Mouse (Mus musculus): ENCODE data around the gene Hdac1.

The Hdac1 gene

GRCm38 (mm10) chr4:129510723-129511412, 31.6 kb downstream of the Hdac1 start:
- no peak for DNase-seq (ENCODE audit: low spot score)

GRCm38 (mm10) chr4:129509650-129510049, 32.9 kb downstream of the Hdac1 start:
- DNase-seq (ENCODE audit: low spot score) = no peak

GRCm38 (mm10) chr4:129508834-129509600, 33.5 kb downstream of the Hdac1 start:
- DNase-seq (ENCODE audit: low spot score) = no peak

GRCm38 (mm10) chr4:129508237-129508515, 34.3 kb downstream of the Hdac1 start:
- no peak for DNase-seq (ENCODE audit: low spot score)

- no peak for DNase-seq (ENCODE audit: low spot score)
Measured at GRCm38 (mm10) chr4:129507434-129508236, 34.9 kb downstream of the Hdac1 start.

- no peak for DNase-seq (ENCODE audit: low spot score)
Measured at GRCm38 (mm10) chr4:129505511-129505910, 37.0 kb downstream of the Hdac1 start.

- no peak for DNase-seq (ENCODE audit: low spot score)
Measured at GRCm38 (mm10) chr4:129502901-129503444, 39.5 kb downstream of the Hdac1 start.

GRCm38 (mm10) chr4:129502327-129502888, 40.1 kb downstream of the Hdac1 start:
- DNase-seq (ENCODE audit: low spot score) = no peak

- peak; percentile 39 for DNase-seq (ENCODE audit: low spot score)
Measured at GRCm38 (mm10) chr4:129500607-129501566, 41.6 kb downstream of the Hdac1 start.

GRCm38 (mm10) chr4:129500017-129500416, 42.5 kb downstream of the Hdac1 start:
- no peak for DNase-seq (ENCODE audit: low spot score)

- no peak for DNase-seq (ENCODE audit: low spot score)
Measured at GRCm38 (mm10) chr4:129498941-129499340, 43.6 kb downstream of the Hdac1 start.

GRCm38 (mm10) chr4:129496631-129497030, 45.9 kb downstream of the Hdac1 start:
- DNase-seq (ENCODE audit: low spot score) = no peak

- DNase-seq (ENCODE audit: low spot score) = no peak
Measured at GRCm38 (mm10) chr4:129495672-129496562, 46.6 kb downstream of the Hdac1 start.

GRCm38 (mm10) chr4:129494681-129495080, 47.8 kb downstream of the Hdac1 start:
- DNase-seq (ENCODE audit: low spot score) = no peak

GRCm38 (mm10) chr4:129490972-129491880, 51.3 kb downstream of the Hdac1 start, which contains the start of the genes Tssk3 and Fam229a:
Gene Tssk3, minus strand, starts transcription at chr4:129491022.
Gene Fam229a, plus strand, starts transcription at chr4:129491190.
- DNase-seq (ENCODE audit: low spot score) = no peak

GRCm38 (mm10) chr4:129481090-129481489, 61.4 kb downstream of the Hdac1 start:
- DNase-seq (ENCODE audit: low spot score) = no peak

GRCm38 (mm10) chr4:129479863-129480262, 62.6 kb downstream of the Hdac1 start:
- no peak for DNase-seq (ENCODE audit: low spot score)

- no peak for DNase-seq (ENCODE audit: low spot score)
Measured at GRCm38 (mm10) chr4:129476047-129476446, 66.5 kb downstream of the Hdac1 start.

Data from c-Kit-positive CD71-positive TER-119-positive erythroid progenitor cells, embryonic 14.5 days (primary cell).